Mouse (Mus musculus) right cerebral cortex, adult 2 months (tissue): ENCODE results near the gene Prcc.
"Not testable (repeated sequence)": the region's sequence is repeated elsewhere in the genome, so short reads cannot be mapped to it uniquely, and the experiment has no call there.

Source experiments
- DNase-seq, 2 experiments: peaks; one replicate each; pipeline ENCODE4 v3.0.0; 2021 to 2022; ENCODE audit warnings: low spot score in 2 of 2

Prcc gene

GRCm38 (mm10) chr3:87846186-87846585 is 39.2 kb downstream of the Prcc start:
- DNase-seq, result no peak

- no peak for DNase-seq
These were observed 40.4 kb downstream of the Prcc start for GRCm38 (mm10) chr3:87844981-87845380.

GRCm38 (mm10) chr3:87840858-87841257 is 44.5 kb downstream of the Prcc start:
- no peak for DNase-seq

GRCm38 (mm10) chr3:87838622-87839021 is 46.8 kb downstream of the Prcc start:
- peak; percentile 86 to 87 for DNase-seq

GRCm38 (mm10) chr3:87833482-87833881 is 51.9 kb downstream of the Prcc start:
- no peak for DNase-seq

- DNase-seq, result no peak
These were observed 53.1 kb downstream of the Prcc start for GRCm38 (mm10) chr3:87832109-87832859.

GRCm38 (mm10) chr3:87829025-87829424 is 56.4 kb downstream of the Prcc start:
- DNase-seq, result no peak

- DNase-seq, result no peak
These were observed 57.0 kb downstream of the Prcc start for GRCm38 (mm10) chr3:87828435-87828834.

- DNase-seq, result not testable (repeated sequence)
These were observed 61.2 kb downstream of the Prcc start, which contains the start of gene Pear1 for GRCm38 (mm10) chr3:87824206-87824605. Pear1 (minus strand) TSS chr3:87824306.

GRCm38 (mm10) chr3:87818226-87818625 is 67.2 kb downstream of the Prcc start:
- no peak for DNase-seq

GRCm38 (mm10) chr3:87816646-87817093 is 68.7 kb downstream of the Prcc start:
- DNase-seq, result peak; percentile 77 to 80

- no peak for DNase-seq
These were observed 69.2 kb downstream of the Prcc start for GRCm38 (mm10) chr3:87816166-87816565.

GRCm38 (mm10) chr3:87812873-87813272 is 72.5 kb downstream of the Prcc start:
- DNase-seq, result no peak

GRCm38 (mm10) chr3:87812413-87812812 is 73.0 kb downstream of the Prcc start:
- no peak for DNase-seq

- no peak for DNase-seq
These were observed 74.1 kb downstream of the Prcc start for GRCm38 (mm10) chr3:87811297-87811696.

GRCm38 (mm10) chr3:87809322-87809962 is 76.0 kb downstream of the Prcc start:
- no peak for DNase-seq
